Mouse (Mus musculus) ES-Bruce4 (cell line): Measurements from ENCODE around the gene Rnf207.
A peak's percentile ranks its signal among the peaks of the same experiment; 100 is the strongest.

ENCODE experiments used
- CTCF ChIP-seq: IDR thresholded peaks from one replicate; pipeline ENCODE4 v1.8.1; 2011; ENCODE audit warnings: low read depth, low read length
- POLR2A ChIP-seq: IDR thresholded peaks from one replicate; pipeline ENCODE4 v1.8.1; 2011; ENCODE audit warnings: low read length; ENCODE audit not compliant: insufficient read depth

DNA sequence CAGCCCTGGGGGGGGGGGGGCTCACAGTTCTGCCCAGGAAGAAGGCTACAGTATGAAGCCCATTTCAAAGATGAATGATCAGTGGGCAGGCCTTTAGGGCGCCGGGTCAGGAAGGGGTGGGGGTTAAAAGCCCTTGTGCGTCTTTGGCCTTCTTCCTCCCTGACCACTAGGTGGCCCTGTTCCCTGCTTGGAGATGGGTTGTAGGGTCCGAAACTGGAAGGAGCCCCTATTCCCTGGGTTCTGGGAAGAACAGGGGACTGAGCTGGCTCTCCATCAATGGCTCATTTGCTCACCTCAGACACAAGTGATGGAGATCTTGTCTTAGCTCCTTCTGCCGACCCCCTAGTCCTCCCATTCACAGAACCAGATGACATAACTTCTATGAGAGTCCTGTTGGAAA, 24.5 kb upstream of the Rnf207 start:
- peak; percentile 94 for TF ChIP-seq CTCF
- TF ChIP-seq POLR2A = no peak
